Mouse (Mus musculus): ENCODE measurements around the gene 1700017B05Rik. TPM values are rescaled to one million over a fixed set of nuclear protein-coding genes. Genes with fewer than 3 reads are reported as not detected.
"Not testable (repeated sequence)": the region's sequence is repeated elsewhere in the genome, so short reads cannot be mapped to it uniquely, and the experiment has no call there.

Gene 1700017B05Rik
- polyA plus RNA-seq, 1 experiment from 2014 or later: 3.0 TPM

DNA sequence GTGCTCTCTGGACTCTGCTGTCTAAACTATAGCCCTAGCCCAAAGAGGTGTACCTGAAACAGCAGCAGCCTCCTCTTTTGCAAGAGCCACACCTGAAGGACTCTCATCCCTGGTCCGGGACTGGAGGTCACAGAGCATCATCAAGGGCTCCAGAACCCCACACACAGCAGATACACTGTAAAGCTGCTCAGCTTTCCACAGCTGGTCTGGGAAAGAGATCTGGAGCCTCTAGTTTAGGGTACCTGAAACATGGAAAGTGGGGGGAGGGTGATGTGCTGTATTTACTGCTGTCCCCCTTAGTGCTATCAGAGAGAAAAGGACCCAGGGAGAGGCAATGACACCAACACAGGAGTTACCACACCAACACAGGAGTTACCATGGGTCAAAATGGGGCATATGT lies 42.9 kb downstream of the 1700017B05Rik start:
- Histone ChIP-seq H3K27me3 (ENCODE audit: control insufficient read depth, insufficient read depth, low read length) (no peaks in the 10 kb centered on the region), H3K9me3 (ENCODE audit: control insufficient read depth, low read length) (no peaks in the 10 kb centered on the region), H3K27ac (ENCODE audit: low read depth, low read length) (no peak overlapping the region), H3K36me3 (ENCODE audit: control insufficient read depth, insufficient read depth, low read length) (no peaks in the 10 kb centered on the region), H3K4me3 (ENCODE audit: low read depth, low read length) (no peak overlapping the region), H3K4me2 (ENCODE audit: low read depth, low read length) (no peak overlapping the region), H3K9ac (replicated peaks; ENCODE audit: low read depth, low read length) (no peak overlapping the region), H3K4me1 (ENCODE audit: control insufficient read depth, insufficient read depth, low read length) (no peaks in the 10 kb centered on the region)
- WGBS: 100% methylated on average over 1 of the region's 1 CpGs
- no peak for ATAC-seq (ENCODE audit: low read depth)

DNA sequence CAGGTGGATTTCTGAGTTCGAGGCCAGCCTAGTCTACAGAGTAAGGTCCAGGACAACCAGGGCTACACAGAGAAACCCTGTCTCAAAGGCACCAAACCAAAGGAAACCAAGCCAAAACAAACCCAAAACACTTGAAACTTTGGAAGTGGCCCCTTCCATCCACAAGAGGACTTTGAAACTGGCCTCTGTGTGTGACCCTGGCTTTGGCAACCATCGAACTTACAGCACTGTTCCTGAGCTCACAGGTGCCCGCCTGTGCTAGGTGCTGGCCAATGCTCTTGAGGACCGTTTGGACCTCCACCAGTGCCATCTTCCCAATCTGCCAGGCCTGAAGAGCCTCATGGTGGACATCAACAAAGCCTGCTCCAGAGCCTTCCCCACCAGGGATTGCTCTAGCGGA lies 43.6 kb downstream of the 1700017B05Rik start:
- no peaks in the 10 kb centered on the region for H3K36me3 ChIP-seq (ENCODE audit: control insufficient read depth, insufficient read depth, low read length)
- no peak overlapping the region for H3K4me3 ChIP-seq (ENCODE audit: low read depth, low read length)
- H3K4me2 ChIP-seq (ENCODE audit: low read depth, low read length): no peak overlapping the region
- ATAC-seq (ENCODE audit: low read depth): no peak
- no peaks in the 10 kb centered on the region for H3K9me3 ChIP-seq (ENCODE audit: control insufficient read depth, low read length)
- H3K9ac ChIP-seq (replicated peaks; ENCODE audit: low read depth, low read length): no peak overlapping the region
- no peak overlapping the region for H3K27ac ChIP-seq (ENCODE audit: low read depth, low read length)
- H3K4me1 ChIP-seq (ENCODE audit: control insufficient read depth, insufficient read depth, low read length): no peaks in the 10 kb centered on the region
- H3K27me3 ChIP-seq (ENCODE audit: control insufficient read depth, insufficient read depth, low read length): no peaks in the 10 kb centered on the region
- 96% methylated on average over 5 of the region's 5 CpGs for WGBS

DNA sequence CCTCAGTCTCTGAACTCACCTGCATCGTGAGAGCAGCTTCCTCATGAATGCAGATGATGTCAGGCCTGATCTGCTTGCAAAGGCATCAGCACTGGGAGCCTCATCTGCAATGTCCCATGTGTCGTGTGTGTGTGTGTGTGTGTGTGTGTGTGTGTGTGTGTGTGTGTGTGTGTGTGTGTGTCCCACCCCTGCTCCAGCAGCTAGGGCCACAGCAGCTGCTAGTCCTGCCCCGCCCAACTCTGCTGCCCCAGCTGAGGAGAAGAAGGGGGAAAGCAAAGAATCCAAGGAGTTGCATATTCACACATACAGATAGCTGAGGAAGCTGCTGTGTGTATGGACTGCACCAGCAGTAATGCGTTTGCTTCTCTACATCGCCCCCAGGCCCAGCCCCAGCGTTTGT lies 45.2 kb downstream of the 1700017B05Rik start:
- no peak overlapping the region for H3K4me3 ChIP-seq (ENCODE audit: low read depth, low read length)
- no peaks in the 10 kb centered on the region for H3K9me3 ChIP-seq (ENCODE audit: control insufficient read depth, low read length)
- no peak for ATAC-seq (ENCODE audit: low read depth)
- no peaks in the 10 kb centered on the region for H3K27me3 ChIP-seq (ENCODE audit: control insufficient read depth, insufficient read depth, low read length)
- H3K36me3 ChIP-seq (ENCODE audit: control insufficient read depth, insufficient read depth, low read length): no peaks in the 10 kb centered on the region
- no peak overlapping the region for H3K9ac ChIP-seq (replicated peaks; ENCODE audit: low read depth, low read length)
- H3K4me1 ChIP-seq (ENCODE audit: control insufficient read depth, insufficient read depth, low read length): no peaks in the 10 kb centered on the region
- H3K4me2 ChIP-seq (ENCODE audit: low read depth, low read length): no peak overlapping the region
- no peak overlapping the region for H3K27ac ChIP-seq (ENCODE audit: low read depth, low read length)
- 84% methylated on average over 6 of the region's 6 CpGs for WGBS

DNA sequence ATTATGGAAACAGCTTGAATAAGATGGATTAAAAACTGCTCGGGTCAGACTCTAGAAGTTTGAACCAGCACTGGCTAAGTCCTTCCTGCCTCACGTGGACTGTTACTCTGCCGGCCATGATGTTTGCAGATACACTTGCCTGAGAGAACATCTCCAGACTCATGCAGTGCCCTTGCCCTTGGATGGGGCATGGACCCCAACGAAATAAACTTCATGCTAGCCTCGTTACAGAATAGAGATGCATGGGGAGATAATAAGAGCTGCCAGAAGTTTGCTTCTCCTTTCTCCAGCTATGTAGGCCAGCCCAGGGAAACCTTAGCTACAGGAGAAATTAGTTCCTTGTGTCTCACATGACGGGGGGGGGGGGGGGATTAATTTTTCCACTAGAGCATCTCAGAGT lies 47.9 kb downstream of the 1700017B05Rik start:
- Histone ChIP-seq H3K4me2 (ENCODE audit: low read depth, low read length) (no peak overlapping the region), H3K27me3 (ENCODE audit: control insufficient read depth, insufficient read depth, low read length) (no peaks in the 10 kb centered on the region), H3K9ac (replicated peaks; ENCODE audit: low read depth, low read length) (no peak overlapping the region), H3K27ac (ENCODE audit: low read depth, low read length) (no peak overlapping the region), H3K4me3 (ENCODE audit: low read depth, low read length) (no peak overlapping the region), H3K36me3 (ENCODE audit: control insufficient read depth, insufficient read depth, low read length) (no peaks in the 10 kb centered on the region), H3K4me1 (ENCODE audit: control insufficient read depth, insufficient read depth, low read length) (no peaks in the 10 kb centered on the region), H3K9me3 (ENCODE audit: control insufficient read depth, low read length) (no peaks in the 10 kb centered on the region)
- ATAC-seq (ENCODE audit: low read depth): no peak
- WGBS: 87% methylated on average over 6 of the region's 6 CpGs

DNA sequence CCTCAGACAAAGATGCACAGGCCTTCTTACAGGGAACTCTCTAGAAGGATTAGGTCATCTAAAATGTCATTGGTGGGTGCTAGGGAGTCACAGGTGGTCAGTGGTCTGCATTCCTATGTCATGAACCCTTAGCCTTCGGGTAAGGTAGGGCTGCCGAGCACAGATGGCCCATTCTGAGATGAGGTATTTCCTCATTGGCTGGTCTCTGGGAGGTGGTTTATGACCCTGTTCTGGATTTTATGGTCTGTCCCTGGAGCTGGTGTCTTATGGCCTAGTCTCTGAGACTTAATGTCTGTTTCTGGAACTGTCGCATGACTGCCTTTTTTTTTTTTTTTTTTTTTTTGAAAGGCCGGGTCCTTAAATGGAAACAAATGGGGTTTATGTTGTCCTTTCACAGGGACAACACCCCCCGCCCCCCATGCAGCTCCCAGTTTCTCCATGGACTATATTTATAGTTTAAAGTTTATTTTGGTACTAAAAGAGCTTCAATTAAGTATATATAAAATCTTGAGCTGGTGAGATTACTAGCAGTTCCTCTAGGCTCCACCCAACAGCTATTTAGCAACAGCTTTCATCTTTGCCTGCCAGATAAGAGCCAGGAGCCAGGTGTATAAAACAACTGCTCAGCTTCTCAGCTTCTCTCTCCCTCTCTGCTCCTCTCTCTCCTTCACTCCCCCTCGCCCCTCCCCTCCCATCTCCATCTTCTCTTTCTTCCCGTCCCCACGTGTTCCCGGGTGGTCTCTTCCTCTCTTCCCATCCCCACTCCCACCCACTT lies 49.8 kb downstream of the 1700017B05Rik start:
- Histone ChIP-seq H3K9ac (replicated peaks; ENCODE audit: low read depth, low read length) (no peak overlapping the region), H3K36me3 (ENCODE audit: control insufficient read depth, insufficient read depth, low read length) (no peaks in the 10 kb centered on the region), H3K27me3 (ENCODE audit: control insufficient read depth, insufficient read depth, low read length) (no peaks in the 10 kb centered on the region), H3K27ac (ENCODE audit: low read depth, low read length) (no peak overlapping the region), H3K4me2 (ENCODE audit: low read depth, low read length) (no peak overlapping the region), H3K4me3 (ENCODE audit: low read depth, low read length) (no peak overlapping the region), H3K4me1 (ENCODE audit: control insufficient read depth, insufficient read depth, low read length) (no peaks in the 10 kb centered on the region), H3K9me3 (ENCODE audit: control insufficient read depth, low read length) (no peaks in the 10 kb centered on the region)
- WGBS: 46% methylated on average over 9 of the region's 9 CpGs
- ATAC-seq (ENCODE audit: low read depth): no peak

DNA sequence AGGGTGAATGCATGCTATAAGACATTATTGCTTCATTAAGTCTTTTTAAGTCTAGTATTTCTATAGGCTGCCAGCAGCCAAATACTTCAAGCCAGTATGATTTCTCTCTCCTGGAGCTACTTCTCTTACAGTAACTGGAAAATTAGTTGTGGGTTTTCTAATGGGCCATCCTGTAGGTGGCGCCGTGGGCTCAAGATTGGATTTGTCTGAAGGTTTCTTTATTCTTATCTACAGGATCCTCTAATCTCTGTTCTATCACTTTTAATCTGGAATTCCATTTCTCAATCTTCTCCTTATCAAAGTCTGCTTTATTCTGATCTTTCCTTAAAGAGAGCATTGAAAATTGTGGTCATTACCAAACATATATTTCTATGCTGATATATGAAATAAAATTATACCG lies 53.1 kb downstream of the 1700017B05Rik start:
- H3K27ac ChIP-seq (ENCODE audit: low read depth, low read length): no peak overlapping the region
- H3K9me3 ChIP-seq (ENCODE audit: control insufficient read depth, low read length): no peaks in the 10 kb centered on the region
- no peak overlapping the region for H3K4me2 ChIP-seq (ENCODE audit: low read depth, low read length)
- H3K9ac ChIP-seq (replicated peaks; ENCODE audit: low read depth, low read length): no peak overlapping the region
- 32% methylated on average over 3 of the region's 3 CpGs for WGBS
- H3K27me3 ChIP-seq (ENCODE audit: control insufficient read depth, insufficient read depth, low read length): no peaks in the 10 kb centered on the region
- no peaks in the 10 kb centered on the region for H3K4me1 ChIP-seq (ENCODE audit: control insufficient read depth, insufficient read depth, low read length)
- no peak overlapping the region for H3K4me3 ChIP-seq (ENCODE audit: low read depth, low read length)
- no peaks in the 10 kb centered on the region for H3K36me3 ChIP-seq (ENCODE audit: control insufficient read depth, insufficient read depth, low read length)
- ATAC-seq (ENCODE audit: low read depth): no peak

DNA sequence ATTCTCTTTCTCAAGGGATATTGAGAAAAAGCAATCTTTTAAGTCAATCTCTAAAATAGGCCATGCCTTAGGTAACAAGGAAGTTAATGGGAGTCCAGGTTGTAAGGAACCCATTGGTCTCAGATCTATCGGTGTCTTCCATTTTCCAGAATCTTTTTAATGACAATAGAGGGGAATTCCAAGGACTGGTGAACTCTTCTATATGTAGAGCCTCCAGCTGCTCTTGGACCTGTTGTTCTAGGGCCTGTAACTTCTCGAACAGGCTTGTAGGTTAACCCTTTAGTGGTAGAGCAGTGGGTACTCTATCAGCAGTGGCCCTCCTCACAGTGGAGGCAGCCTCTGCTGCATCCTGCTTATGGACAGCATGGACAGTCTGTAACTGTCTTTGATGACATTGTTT lies 55.5 kb downstream of the 1700017B05Rik start:
- Histone ChIP-seq H3K4me2 (ENCODE audit: low read depth, low read length) (no peak overlapping the region), H3K9me3 (ENCODE audit: control insufficient read depth, low read length) (no peaks in the 10 kb centered on the region), H3K27ac (ENCODE audit: low read depth, low read length) (no peak overlapping the region), H3K36me3 (ENCODE audit: control insufficient read depth, insufficient read depth, low read length) (no peaks in the 10 kb centered on the region), H3K4me3 (ENCODE audit: low read depth, low read length) (no peak overlapping the region), H3K27me3 (ENCODE audit: control insufficient read depth, insufficient read depth, low read length) (no peaks in the 10 kb centered on the region), H3K9ac (replicated peaks; ENCODE audit: low read depth, low read length) (no peak overlapping the region), H3K4me1 (ENCODE audit: control insufficient read depth, insufficient read depth, low read length) (no peaks in the 10 kb centered on the region)
- ATAC-seq (ENCODE audit: low read depth): no peak
- 65% methylated on average over 2 of the region's 2 CpGs for WGBS

DNA sequence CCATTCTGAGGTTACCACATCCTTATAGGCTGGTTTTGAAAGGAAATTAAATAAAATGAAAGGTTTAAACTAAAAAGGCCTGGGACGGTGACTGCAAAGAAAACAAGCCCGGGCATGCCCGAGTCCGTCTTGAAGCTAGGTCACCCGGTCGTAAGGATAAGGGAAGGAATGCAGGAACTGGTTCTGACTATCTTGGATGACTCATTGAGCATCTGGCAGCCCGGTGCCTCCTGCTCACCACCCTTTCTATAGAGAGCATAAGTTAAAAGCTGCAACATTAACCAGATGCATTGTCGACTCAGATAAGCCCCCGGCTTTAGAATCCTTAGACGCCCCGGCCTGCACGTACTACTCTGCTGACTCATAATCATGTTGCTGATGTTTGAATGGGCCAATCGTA lies 58.8 kb downstream of the 1700017B05Rik start:
- not testable (repeated sequence) for H3K27ac ChIP-seq (ENCODE audit: low read depth, low read length); H3K4me1 ChIP-seq (ENCODE audit: control insufficient read depth, insufficient read depth, low read length); H3K4me2 ChIP-seq (ENCODE audit: low read depth, low read length); H3K27me3 ChIP-seq (ENCODE audit: control insufficient read depth, insufficient read depth, low read length); H3K9me3 ChIP-seq (ENCODE audit: control insufficient read depth, low read length); H3K4me3 ChIP-seq (ENCODE audit: low read depth, low read length); ATAC-seq (ENCODE audit: low read depth); H3K36me3 ChIP-seq (ENCODE audit: control insufficient read depth, insufficient read depth, low read length); H3K9ac ChIP-seq (replicated peaks; ENCODE audit: low read depth, low read length)
- 93% methylated on average over 13 of the region's 13 CpGs for WGBS
